10 mouse cellular contexts compared by ENCODE assay signal in the genomic region with DNA sequence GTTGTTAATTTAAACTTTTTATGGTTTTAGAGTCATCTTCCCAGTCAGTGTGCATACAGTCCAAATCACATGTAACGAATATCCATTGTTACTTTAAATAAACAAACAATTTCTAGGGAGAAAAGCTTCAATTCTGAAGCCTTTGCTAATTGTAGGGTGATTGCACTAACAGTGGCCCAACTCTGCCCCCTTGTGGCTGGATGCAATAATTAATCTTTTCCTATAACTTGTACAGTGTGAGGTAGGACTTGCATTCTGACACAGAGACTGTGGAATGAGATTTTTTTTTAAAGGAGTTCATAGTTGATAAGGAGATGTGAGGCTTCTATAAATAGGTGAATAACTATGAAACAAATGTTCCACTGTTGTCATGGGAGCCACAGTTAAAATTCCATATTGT. TPM values are rescaled to one million over a fixed set of nuclear protein-coding genes. Genes with fewer than 3 reads are reported as not detected.
A peak's percentile ranks its signal among the peaks of the same experiment; 100 is the strongest.
DNase-seq lines count a peak whose midpoint lies in the region; ATAC-seq lines count a peak whose summit lies in the region.
"Had no signal": no experiment of that assay in that cellular context is flagged by ENCODE, and none has a peak within 500 bp of the region (broad histone marks: within the 10 kb centered on the region; RNA-seq: fewer than 3 reads in every experiment).

No protein-coding gene starts in this region.

- intact Hi-C loops in left cerebral cortex, postnatal 25 days (cut with DNase I), result loop anchor here (2.0 kb wide), 1 partner anchor 342 kb away; no protein-coding TSS in a partner anchor

- H3K4me1 ChIP-seq in embryonic facial prominence, embryonic 13.5 days, result peaks cover 8% of the 10 kb centered on the region; the same call in 1 of the 2 replicates
- H3K4me1 ChIP-seq in hindbrain, embryonic 14.5 days (replicated peaks; ENCODE audit: control insufficient read depth, insufficient read depth, low read length), result no peaks in the 10 kb centered on the region
- H3K4me1 ChIP-seq in midbrain, embryonic 16.5 days (ENCODE audit: control insufficient read depth, insufficient read depth, low read length), result no peaks in the 10 kb centered on the region

- WGBS in embryonic facial prominence, embryonic 13.5 days, result 2% methylated on average over 1 of the region's 1 CpGs
- WGBS in hindbrain, embryonic 14.5 days, result 0% methylated on average over 1 of the region's 1 CpGs
- 3% methylated on average over 1 of the region's 1 CpGs for whole genome bisulfite sequencing in midbrain, embryonic 16.5 days

- no peaks in the 10 kb centered on the region for H3K36me3 ChIP-seq in embryonic facial prominence, embryonic 13.5 days
- H3K36me3 ChIP-seq in hindbrain, embryonic 14.5 days (replicated peaks; ENCODE audit: control insufficient read depth, insufficient read depth), result no peaks in the 10 kb centered on the region
- H3K36me3 ChIP-seq in midbrain, embryonic 16.5 days (ENCODE audit: control insufficient read depth, insufficient read depth, low read length), result no peaks in the 10 kb centered on the region

- H3K4me2 ChIP-seq in embryonic facial prominence, embryonic 13.5 days, result no peak overlapping the region
- no peak overlapping the region for H3K4me2 ChIP-seq in hindbrain, embryonic 14.5 days (replicated peaks)
- no peak overlapping the region for H3K4me2 ChIP-seq in midbrain, embryonic 16.5 days (ENCODE audit: low read length)

- no peaks in the 10 kb centered on the region for H3K9me3 ChIP-seq in embryonic facial prominence, embryonic 13.5 days
- H3K9me3 ChIP-seq in hindbrain, embryonic 14.5 days (ENCODE audit: control insufficient read depth, low read length), result no peaks in the 10 kb centered on the region
- no peaks in the 10 kb centered on the region for H3K9me3 ChIP-seq in midbrain, embryonic 16.5 days (replicated peaks; ENCODE audit: control insufficient read depth, low read length, poor library complexity, severe bottlenecking)

- no peak overlapping the region for H3K27ac ChIP-seq in embryonic facial prominence, embryonic 13.5 days
- no peak overlapping the region for H3K27ac ChIP-seq in hindbrain, embryonic 14.5 days
- no peak overlapping the region for H3K27ac ChIP-seq in midbrain, embryonic 16.5 days (ENCODE audit: low read length)

- H3K9ac ChIP-seq in embryonic facial prominence, embryonic 13.5 days, result no peak overlapping the region
- no peak overlapping the region for H3K9ac ChIP-seq in hindbrain, embryonic 14.5 days
- no peak overlapping the region for H3K9ac ChIP-seq in midbrain, embryonic 16.5 days (ENCODE audit: low read depth, low read length)

- peaks cover 54% of the 10 kb centered on the region for H3K27me3 ChIP-seq in embryonic facial prominence, embryonic 13.5 days
- H3K27me3 ChIP-seq in hindbrain, embryonic 14.5 days (ENCODE audit: control insufficient read depth, insufficient read depth, low read length), result peaks cover 7% of the 10 kb centered on the region; the same call in 1 of the 2 replicates
- peaks cover 10% of the 10 kb centered on the region for H3K27me3 ChIP-seq in midbrain, embryonic 16.5 days (ENCODE audit: control insufficient read depth, insufficient read depth, low read depth, low read length)

- peak; percentile 52 for DNase-seq in ovary, postnatal 36 days (ENCODE audit: low spot score)
- DNase-seq in ovary, adult 18-20 months (ENCODE audit: low spot score), result no peak
- DNase-seq in adrenal gland, postnatal 36 days, result peak; percentile 71 to 80
- DNase-seq in hindbrain, embryonic 14.5 days (ENCODE audit: low spot score), result peak; percentile 90
- DNase-seq in left cerebral cortex, postnatal 25 days (ENCODE audit: low spot score in 2 of 2), result peak; percentile 61 to 66
- peak; percentile 15 to 20 for DNase-seq in thymus, postnatal 36 days

- H3K4me3 ChIP-seq in embryonic facial prominence, embryonic 13.5 days, result no peak overlapping the region
- H3K4me3 ChIP-seq in hindbrain, embryonic 14.5 days (replicated peaks; ENCODE audit: low read length), result no peak overlapping the region
- H3K4me3 ChIP-seq in midbrain, embryonic 16.5 days (ENCODE audit: low read depth, low read length), result no peak overlapping the region
- H3K4me3 ChIP-seq: erythroblast, embryonic 14.5 days; myocyte had no signal

- ATAC-seq in embryonic facial prominence, embryonic 13.5 days (ENCODE audit: insufficient number of reproducible peaks, insufficient read depth, low FRiP score, low TSS enrichment, low read depth), result peak; percentile 60; the same call in 1 of the 2 replicates
- peak; percentile 60; the same call in 1 of the 2 replicates for ATAC-seq in hindbrain, embryonic 14.5 days (ENCODE audit: low FRiP score)
- peak; percentile 84 for ATAC-seq in midbrain, embryonic 16.5 days

RNA-seq across cellular contexts. Expression of a gene that starts 6.2 kb away (rescaled TPM):
- total RNA-seq in adrenal gland, postnatal 36 days (2021), result under 1 TPM; 0.43 to 0.66 TPM
- polyA plus RNA-seq in embryonic facial prominence, embryonic 13.5 days (2015; fragmentation: Nextera tagmentation; extraction: Ambion mirVana), result 0.21 TPM in 1 of 2 replicates, not detected in the other
- not detected in 2 replicates for polyA plus RNA-seq in hindbrain, embryonic 14.5 days (2014; fragmentation: Nextera tagmentation; extraction: Ambion mirVana)
- total RNA-seq in left cerebral cortex, postnatal 25 days (2021), result not detected
- polyA plus RNA-seq in midbrain, embryonic 16.5 days (2015; fragmentation: Nextera tagmentation; extraction: Ambion mirVana), result not detected in 2 replicates
- polyA plus RNA-seq: erythroblast, embryonic 14.5 days; myocyte had no signal
